Mouse (Mus musculus) urinary bladder, adult 2 months (tissue): Measurements from ENCODE around the gene Txnip. TPM values are rescaled to one million over a fixed set of nuclear protein-coding genes. Genes with fewer than 3 reads are reported as not detected.
"Not testable (repeated sequence)": the region's sequence is repeated elsewhere in the genome, so short reads cannot be mapped to it uniquely, and the experiment has no call there.

Experiments
- DNase-seq: peaks from one replicate; pipeline ENCODE4 v3.0.0; 2022; ENCODE audit warnings: low spot score
- polyA plus RNA-seq: library from polyadenylated mRNA; depleted of rRNA; stranded (reverse); fragments of >200 nt; gene quantifications from 2 replicates; pipeline ENCODE4 v1.2.3, GENCODE M21; 2012; rRNA removed

Gene Txnip
- polyA plus RNA-seq, result 712 and 742 TPM in 2 replicates

DNA sequence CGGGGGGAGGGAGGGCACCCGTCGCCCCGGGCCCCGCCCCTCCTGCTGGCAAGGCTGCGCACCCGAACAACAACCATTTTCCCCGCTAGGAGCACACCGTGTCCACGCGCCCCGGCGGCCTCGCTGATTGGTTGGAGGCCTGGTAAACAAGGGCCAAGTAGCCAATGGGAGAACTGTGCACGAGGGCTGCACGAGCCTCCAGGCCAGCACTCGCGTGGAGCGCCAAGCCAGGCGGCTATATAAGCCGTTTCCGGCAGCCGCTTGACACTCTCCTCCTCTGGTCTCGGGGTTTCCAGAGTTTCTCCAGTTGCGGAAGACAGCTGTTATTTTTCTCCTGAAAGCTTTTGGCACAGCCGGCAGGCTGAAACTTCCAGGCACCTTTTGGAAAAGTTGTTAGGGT is at the start of gene Txnip:
Gene Txnip, plus strand, starts transcription at position 264 of the 400 bp plus-strand sequence.
- DNase-seq, result peak; percentile 100

DNA sequence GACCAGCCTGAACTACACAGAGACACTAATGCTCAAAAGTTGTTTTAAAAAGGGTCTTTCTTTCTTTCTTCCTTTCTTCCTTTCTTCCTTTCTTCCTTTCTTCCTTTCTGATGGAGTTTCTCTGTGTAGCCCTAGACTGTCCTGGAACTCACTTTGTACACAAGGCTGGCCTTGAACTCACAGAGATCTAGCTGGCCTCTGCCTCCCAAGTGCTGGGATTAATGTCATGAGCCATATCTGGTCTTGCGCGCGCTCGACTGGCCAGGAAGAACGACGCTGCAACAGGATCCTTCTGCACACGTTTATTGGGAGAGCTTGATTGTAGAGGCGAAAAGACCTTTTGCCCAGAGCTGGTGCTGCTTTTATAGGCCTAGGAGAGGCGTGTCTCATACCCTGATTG is 49.8 kb upstream of the Txnip start:
- not testable (repeated sequence) for DNase-seq

DNA sequence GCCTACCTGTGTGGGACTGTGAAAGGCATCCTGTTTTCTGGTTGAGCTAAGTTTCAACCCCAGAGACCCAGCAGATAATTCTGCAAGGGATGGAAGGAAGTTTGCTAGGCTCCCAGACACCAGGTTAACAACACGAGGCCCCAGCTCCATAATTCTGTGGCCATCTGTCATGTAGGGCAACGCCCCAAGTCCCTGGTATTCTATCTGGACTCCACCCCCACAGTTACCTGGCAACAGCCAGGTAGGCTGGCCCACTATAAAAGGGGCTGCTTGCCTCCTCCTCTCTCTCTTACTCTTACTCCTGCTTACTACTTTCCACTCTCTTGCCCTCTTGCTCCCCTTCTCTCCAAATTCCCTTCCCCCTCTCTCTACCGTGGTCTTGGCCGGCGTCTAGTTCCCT is 37.6 kb upstream of the Txnip start:
- no peak for DNase-seq

DNA sequence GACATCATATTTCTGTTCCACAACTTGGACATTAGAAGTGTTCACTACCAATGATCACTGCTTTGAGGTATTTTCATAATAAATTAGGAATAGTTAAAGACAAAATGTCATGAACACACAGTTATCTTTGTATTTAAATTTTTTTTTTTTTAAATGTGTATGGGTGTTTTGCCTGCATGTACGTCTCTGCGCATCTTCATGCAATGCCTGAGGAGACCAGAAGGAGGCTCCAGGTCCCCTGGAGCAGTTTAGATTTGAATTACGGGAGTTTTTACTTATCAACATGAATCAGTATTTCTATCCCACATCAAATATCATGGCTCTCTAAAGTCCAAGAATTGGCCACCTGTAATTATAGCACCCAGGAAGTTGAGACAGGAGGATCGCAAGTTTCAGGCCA is 35.6 kb upstream of the Txnip start:
- no peak for DNase-seq

DNA sequence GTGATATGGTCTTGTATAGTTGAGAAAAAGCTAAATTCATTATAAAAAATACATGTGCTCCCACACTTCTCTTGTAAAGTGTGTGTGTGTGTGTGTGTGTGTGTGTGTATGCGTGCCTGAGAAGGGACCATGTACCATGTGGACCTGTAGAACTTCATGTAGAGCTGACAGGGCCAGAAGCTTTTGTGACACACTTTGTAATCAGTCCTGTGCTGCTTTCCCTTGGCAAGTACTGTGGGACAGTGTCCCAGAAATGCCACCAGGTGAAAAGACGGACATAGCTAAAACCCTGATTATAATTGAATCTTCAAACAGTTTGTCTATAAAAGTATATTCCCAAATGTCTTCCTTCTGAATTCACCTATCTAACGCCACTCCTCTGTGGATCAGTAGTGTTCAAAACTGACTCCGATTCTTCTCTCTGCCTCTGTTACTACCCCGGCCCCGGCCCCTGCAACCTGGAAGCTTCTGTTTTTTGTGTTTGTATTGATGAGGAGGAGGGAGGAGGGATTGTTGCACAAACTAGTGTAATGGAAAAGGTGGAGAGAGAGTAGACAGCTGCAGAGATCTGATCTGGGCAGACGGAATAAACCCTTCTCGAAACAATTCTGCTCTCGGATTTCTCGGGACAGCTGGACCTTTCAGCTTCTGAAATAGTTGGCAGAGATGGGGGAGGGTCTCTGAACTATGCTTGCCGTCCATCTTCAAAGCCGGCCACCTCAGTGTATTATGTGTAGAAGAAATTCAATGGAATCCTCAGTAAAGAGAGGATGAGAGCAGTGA is 33.5 kb upstream of the Txnip start:
- DNase-seq, result no peak

DNA sequence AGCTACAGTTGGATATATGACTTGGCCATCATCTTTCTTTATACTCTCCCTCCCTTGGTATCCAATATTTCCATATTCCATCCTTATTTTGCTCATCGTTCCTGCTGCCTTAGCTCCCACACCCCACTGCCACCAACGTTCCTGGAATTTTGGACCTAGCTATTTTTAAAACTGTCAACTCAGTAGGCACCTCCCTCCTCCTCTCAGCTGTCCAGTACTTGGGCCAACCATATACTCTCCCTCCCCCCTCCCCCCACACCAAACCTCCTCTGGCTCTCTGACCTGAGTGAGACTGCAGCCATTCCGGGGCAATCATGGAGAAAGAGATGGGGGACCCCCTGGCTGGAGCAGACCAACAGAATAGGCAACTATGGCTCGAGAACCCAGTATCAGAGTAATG is 32.8 kb upstream of the Txnip start, which contains the start of gene Hfe2:
Gene Hfe2, plus strand, starts transcription at position 259 of the 400 bp plus-strand sequence.
- DNase-seq, result no peak

DNA sequence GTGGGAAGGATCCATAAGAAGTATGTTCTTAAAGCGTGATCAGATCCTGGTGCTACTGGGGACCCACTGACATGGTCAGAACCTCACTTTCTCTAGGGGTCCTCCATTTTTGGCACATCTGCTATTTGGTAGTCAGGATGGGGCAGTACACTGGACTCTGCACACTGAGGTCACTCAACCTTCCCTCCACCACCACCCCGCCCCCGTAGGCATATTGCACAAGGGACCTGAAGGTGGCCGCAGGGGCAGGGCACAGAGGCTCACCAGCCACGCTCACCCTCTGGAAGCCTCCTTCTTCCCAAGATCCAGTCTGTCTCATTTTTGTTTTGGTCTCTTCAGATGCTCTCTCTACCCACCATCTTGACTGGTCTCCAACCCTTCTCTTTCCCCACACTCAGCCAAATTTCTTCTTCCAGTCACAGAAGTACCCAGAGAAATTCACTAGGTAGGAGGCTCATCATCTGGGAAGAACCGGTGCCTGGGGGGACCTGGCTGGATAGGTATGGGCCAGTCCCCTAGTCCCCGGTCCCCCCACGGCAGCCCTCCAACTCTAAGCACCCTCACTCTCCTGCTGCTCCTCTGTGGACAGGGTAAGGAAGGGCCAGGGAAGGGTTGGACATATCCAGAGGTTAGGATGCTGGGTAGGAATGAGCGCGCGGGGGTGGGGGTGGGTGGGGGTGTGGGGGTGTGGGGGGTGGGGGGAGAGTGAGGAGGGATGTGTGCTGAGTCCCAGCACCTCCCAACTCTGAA is 31.6 kb upstream of the Txnip start:
- DNase-seq, result no peak

DNA sequence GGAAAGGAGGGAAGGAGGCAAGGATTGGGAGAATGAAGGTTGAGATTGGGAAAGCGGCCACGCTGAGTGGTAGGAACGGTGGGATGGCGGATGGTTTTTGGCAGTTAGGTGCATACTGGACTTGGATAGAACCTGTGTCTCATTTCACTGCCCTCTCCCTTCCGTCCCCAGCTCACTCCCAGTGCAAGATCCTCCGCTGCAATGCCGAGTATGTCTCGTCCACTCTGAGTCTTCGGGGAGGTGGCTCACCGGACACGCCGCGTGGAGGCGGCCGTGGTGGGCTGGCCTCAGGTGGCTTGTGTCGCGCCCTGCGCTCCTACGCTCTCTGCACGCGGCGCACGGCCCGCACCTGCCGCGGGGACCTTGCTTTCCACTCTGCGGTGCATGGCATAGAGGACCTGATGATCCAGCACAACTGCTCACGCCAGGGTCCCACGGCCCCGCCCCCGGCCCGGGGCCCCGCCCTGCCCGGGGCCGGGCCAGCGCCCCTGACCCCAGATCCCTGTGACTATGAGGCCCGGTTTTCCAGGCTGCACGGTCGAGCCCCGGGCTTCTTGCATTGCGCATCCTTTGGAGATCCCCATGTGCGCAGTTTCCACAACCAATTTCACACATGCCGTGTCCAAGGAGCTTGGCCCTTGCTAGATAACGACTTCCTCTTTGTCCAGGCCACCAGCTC is 30.8 kb upstream of the Txnip start:
- no peak for DNase-seq

DNA sequence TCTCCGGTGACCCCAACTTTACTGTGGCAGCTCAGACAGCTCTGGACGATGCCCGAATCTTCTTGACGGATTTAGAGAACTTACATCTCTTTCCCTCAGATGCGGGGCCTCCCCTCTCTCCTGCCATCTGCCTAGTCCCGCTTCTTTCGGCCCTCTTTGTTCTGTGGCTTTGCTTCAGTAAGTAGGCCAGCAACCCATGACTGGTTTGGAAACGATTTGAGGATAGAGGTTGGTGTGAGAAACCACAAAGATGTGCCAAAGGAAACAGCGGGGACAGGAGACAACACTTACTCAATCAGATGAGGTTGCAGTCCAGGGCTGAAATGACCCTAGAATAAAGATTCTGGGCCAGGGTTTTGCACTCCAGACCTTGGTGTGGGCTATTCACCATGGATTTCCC is 29.3 kb upstream of the Txnip start:
- no peak for DNase-seq

DNA sequence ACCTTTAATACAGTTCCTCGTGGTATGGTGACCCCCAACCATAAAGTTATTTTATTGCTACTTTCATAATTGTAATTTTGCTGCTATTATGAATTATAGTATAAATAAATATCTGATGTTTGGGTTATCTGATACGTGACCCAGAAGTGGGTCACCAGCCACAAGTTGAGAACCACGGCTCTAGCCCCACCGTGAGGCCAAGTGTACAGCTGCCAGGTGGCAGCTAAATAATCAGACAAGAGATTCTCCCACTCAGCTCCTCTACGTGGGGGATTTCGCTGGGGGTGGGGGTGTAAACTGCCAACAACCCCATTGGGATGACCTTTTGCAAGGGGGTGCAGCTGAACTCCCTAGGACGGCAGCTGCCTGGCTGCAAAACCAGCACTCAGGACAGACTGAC is 25.7 kb upstream of the Txnip start:
- no peak for DNase-seq

DNA sequence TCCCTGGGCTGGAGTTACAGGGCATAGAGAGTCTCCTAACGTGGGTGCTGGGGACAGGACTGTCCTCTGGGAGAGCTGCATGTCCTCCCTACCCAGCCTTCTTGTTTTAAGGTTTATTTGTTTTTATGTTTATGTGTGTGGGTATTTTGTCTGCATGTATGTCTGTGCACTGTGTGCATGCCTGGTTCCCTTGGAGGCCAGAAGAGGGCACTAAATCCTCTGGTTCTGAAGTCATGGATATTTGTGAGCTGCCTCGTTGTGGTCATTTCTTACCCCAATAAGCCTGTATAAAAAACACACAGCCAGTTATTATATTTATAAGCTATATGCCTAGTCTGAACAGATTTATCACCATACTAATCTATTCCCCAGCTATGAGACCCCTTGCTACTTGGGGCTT is 23.5 kb upstream of the Txnip start:
- DNase-seq, result no peak

DNA sequence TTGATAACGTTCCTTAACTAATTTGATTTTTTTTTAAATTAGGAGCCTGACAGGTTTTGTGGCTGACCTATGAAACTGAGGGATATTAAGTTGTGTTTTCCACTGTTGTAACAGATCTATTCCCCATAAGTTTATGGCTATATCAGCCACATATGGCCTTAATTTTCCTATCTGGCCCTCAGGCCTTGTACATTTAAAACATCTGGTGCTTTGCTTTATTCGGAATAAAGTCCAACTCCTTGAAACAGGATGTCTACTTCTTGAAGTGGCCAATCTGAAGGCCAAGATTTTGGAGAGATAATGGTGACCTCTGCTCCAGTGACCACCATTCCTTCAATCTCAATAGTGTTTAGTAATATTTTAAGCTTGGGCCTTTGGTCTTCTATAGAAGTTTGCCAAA is 18.4 kb upstream of the Txnip start:
- no peak for DNase-seq

DNA sequence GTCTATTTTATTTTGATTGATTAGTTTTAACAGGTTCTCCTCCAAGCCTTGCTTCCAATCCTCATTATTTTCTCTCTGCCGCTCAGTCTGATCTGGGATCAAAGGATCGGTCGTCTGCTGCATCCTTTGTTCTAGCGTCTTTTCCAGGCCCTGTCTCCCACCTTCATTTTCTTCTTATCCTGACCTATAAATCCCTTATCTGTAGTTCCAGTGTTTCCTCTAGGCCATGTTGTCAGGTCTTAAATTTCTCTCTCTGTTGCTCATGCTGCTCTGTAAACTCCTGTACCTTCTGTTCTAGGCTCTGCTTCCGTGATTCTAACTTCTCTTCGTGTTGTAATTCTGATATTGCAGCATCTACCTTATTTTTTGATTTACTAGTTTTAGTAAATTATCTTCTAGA is 17.0 kb upstream of the Txnip start:
- no peak for DNase-seq

DNA sequence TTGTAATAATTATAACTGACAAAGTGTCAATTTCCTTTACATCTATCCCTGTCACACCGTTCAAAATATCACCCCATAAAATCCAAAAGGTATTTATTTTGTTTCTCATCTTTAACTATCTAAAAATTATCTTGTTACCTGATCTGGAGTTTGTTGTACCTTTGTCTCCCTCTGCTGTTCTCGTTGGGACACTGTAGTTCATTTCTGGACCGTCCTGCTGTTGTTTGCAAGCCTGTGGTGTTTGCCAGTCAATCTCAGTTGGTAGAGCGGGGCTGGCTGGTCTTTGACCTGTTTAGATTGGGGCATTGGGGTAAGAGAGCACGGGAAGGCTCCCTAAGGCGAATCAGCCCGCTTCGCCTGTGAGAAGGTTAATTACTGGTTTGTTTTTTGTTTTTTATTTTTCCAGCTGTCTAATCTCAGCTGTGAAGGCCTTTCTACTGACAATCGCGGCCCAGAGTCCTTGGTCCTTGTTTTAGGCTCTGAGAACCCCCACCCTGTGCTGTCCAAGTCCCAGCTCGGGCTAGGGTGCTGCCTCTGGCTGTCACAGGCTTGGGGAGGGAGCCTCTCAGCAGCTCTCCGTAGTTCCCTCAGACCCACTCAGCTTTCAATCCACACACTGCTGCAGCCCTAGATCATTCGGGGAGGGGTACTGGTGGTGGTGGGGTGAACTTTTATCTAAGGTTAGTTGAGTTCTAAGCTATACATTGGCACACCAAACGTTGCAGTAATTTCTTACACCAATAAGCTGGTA is 16.3 kb upstream of the Txnip start:
- DNase-seq, result no peak

DNA sequence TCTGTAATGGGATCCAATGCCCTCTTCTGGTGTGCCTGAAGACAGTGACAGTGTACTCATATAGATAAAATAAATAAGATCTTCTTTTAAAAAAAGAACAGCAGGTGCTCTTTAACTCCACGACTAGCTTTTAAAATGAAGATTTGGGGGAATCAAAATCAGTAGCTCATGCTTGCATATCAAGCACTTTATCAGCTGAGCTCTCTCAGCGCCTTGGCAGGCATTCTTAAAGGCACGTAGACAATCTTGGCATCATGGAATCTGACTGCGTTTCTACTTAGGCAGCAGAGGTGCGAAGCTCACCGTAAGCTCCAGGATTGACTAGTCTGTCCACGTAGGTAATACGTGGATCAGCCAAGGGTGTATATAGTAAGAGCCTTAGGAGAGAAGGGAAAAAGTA is 15.2 kb upstream of the Txnip start:
- no peak for DNase-seq

DNA sequence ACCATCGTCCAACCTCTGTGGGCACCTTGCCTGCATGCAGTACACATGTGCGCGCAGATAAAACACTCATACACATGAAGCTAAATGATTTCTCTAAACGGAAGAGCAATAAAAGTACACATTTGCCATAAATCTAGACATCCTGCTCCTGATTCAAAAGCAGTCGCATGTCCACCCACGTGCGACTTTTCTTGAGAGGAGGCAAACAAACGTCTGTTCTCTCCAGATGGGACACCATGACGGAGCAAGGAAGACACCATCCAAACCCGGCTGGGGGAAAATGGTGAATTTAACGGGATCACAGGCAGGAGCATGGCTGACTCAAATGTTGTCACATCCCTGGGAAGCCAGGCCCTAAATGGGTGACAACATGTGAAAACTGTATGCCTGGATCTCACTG is 14.4 kb upstream of the Txnip start:
- DNase-seq, result no peak

DNA sequence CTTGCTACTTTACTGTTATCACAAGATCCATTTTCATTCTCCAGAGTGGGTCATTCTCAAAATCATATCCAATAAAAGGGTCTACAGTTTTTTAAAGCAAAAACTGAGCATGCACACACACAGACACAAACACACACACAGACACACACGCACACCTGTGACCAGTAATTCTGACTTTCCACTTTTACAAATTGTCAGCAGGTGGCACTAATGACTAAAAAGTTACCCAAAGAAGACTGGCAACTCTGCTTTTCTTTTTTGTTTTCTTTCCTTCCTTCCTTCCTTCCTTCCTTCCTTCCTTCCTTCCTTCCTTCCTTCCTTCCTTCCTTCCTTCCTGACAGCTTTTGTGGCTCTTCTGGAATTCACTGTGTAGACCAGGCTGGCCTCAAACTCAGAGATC is 12.2 kb upstream of the Txnip start:
- DNase-seq, result no peak

DNA sequence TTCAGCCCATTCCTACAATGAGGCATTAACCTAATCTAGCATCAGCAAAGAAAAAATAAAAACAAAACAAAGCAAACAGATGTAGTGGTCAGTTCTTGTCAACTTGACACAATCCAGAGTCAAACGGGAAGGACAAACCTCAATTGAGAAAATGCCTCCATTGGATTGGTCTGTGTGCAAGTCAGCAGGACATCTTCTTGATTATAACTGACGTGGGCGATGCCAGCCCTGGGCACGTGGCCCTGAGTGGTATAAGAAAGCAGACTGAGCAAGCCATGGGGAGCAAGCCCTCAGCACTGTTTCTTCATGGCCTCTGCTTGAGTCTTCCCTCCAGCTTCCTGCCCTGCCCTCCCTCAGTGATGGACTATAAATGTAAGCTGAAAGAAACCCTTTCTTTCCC is 10.9 kb upstream of the Txnip start:
- no peak for DNase-seq

DNA sequence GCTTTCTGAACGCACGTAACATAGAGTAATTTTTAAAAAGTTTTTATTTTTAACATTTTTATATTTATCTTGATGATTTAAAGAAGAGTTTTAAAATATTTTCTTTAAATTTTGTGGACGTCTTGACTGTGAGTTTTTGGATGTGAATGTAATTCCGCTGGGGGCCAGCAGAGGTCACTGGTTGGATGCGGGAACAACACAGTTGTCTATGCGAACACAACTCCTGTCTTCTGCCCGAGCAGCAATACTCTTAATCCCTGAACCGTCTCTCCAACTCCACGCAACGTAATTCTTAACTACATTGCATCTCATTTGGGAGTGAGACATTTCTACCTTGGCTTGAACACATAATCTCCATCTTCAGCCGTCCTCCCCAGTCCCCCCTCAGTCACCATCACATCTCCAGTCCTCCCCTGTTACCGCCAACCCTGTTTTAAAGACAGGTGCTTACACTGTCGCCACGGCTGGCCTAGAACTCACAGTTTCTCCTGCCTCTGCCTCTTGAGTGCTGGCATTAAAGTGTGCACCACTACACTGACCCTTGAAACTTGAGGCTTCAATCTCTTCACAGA is 10.3 kb upstream of the Txnip start:
- DNase-seq, result peak; percentile 61

DNA sequence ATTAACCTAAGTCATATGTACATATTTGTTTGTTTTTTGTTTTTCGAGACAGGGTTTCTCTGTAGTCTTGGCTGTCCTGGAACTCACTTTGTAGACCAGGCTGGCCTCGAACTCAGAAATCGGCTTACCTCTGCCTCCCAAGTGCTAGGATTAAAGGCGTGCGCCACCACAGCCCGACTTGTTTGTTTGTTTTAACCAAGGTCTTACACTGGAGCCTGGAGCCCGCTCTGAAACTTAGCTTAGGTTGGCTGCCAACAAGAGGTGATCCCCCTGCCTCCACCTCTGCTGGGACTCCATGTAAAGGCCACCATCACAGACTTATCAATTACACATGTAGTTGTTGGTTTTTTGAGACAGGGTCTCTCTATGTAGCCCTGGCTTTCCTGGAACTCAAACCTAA is 8.9 kb upstream of the Txnip start:
- DNase-seq, result no peak

DNA sequence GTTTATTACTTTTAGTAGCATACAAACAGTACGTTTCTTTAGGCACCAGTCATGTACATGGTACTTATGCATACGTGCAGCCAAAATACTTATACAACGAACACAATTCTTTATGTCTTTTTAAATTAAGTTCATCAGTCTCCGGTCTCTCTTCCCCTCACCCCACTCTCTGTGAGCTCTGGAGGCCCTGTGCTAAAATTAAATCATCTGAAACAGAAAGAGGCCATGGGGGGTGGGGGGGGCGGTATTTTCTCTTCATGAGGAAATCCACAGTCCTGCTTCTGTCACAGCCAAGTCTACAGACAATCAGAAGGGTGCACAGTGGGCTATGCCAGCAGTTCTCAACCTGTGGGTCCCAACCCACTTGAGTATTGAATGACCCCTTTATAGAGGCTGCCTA is 8.4 kb upstream of the Txnip start:
- no peak for DNase-seq

DNA sequence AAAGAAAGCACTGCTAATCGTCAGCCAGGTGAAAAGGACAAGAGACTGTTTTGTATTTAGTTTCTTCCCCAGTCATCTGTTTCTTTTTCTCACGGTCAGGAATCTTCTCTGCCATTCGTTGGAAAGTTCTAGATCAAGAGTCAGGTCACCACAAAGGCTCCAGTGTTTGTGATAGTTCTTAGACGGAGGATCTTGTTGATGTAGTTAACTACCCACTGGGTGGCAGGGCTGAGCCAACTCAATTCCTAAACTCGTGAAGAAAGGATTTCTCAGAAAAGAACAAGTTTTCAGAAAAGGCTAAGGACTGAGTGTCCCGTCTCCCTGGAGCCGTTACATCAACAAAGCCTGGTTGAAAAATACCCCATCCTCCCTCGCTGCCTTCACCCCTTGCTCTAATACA is 6.6 kb upstream of the Txnip start:
- no peak for DNase-seq
